Mouse (Mus musculus): ENCODE measurements around the gene Atp8b2. TPM values are rescaled to one million over a fixed set of nuclear protein-coding genes. Genes with fewer than 3 reads are reported as not detected.

Atp8b2 gene
- total and polyA plus RNA-seq, 3 experiments, result 0.04 to 0.66 TPM; not detected in 1

GRCm38 (mm10) chr3:89968509-89968908 is 5.2 kb upstream of the Atp8b2 start:
- Histone ChIP-seq H3K36me3 (replicated peaks) (no peaks in the 10 kb centered on the region), H3K4me1 (ENCODE audit: insufficient read depth, low read depth, low read length) (no peaks in the 10 kb centered on the region; the same call in 1 of the 2 replicates), H3K4me3 (ENCODE audit: low read depth, low read length) (no peak overlapping the region), H3K9me3 (replicated peaks) (no peaks in the 10 kb centered on the region), H3K27me3 (ENCODE audit: insufficient read depth, low read length) (peaks cover 22% of the 10 kb centered on the region)
- DNase-seq (ENCODE audit: low spot score) (no peak), ATAC-seq (ENCODE audit: extremely low read depth, insufficient number of reproducible peaks, low FRiP score, poor library complexity, severe bottlenecking) (no peak)
- no peak for TF ChIP-seq GATA2 (IDR thresholded peaks at IDR 0.05; ENCODE audit: borderline replicate concordance, low read depth, low read length)
- no peak for TF ChIP-seq POLR2AphosphoS5 (IDR thresholded peaks at IDR 0.05; ENCODE audit: insufficient replicate concordance, low read depth, low read length)
- no peak for TF ChIP-seq GATA1 (IDR thresholded peaks at IDR 0.05; ENCODE audit: borderline replicate concordance, low read length)
- TF ChIP-seq TAL1 (conservative IDR thresholded peaks at IDR 0.05; ENCODE audit: low read depth, low read length), result no peak
- no peak for TF ChIP-seq CTCF (IDR thresholded peaks at IDR 0.05; ENCODE audit: low read depth, low read length)

GRCm38 (mm10) chr3:89966946-89967345 is 3.6 kb upstream of the Atp8b2 start:
- Histone ChIP-seq H3K36me3 (replicated peaks) (no peaks in the 10 kb centered on the region), H3K9me3 (replicated peaks) (no peaks in the 10 kb centered on the region), H3K4me1 (ENCODE audit: insufficient read depth, low read depth, low read length) (no peaks in the 10 kb centered on the region; the same call in 1 of the 2 replicates), H3K27me3 (ENCODE audit: insufficient read depth, low read length) (peaks cover 36% of the 10 kb centered on the region), H3K4me3 (ENCODE audit: low read depth, low read length) (no peak overlapping the region)
- DNase-seq (ENCODE audit: low spot score), result no peak
- no peak for ATAC-seq (ENCODE audit: extremely low read depth, insufficient number of reproducible peaks, low FRiP score, poor library complexity, severe bottlenecking)
- no peak for TF ChIP-seq GATA1 (IDR thresholded peaks at IDR 0.05; ENCODE audit: borderline replicate concordance, low read length)
- 0 out of 2 replicates have a peak, but pooled peaks have one; percentile 12 for TF ChIP-seq CTCF (IDR thresholded peaks at IDR 0.05; ENCODE audit: low read depth, low read length)

- DNase-seq (ENCODE audit: low spot score) (no peak), ATAC-seq (ENCODE audit: extremely low read depth, insufficient number of reproducible peaks, low FRiP score, poor library complexity, severe bottlenecking) (no peak)
- no peaks in the 10 kb centered on the region; the same call in 1 of the 2 replicates for H3K4me1 ChIP-seq (ENCODE audit: insufficient read depth, low read depth, low read length)
- TF ChIP-seq CTCF (IDR thresholded peaks at IDR 0.05; ENCODE audit: low read depth, low read length) (no peak), GATA1 (IDR thresholded peaks at IDR 0.05; ENCODE audit: borderline replicate concordance, low read length) (no peak), GATA2 (IDR thresholded peaks at IDR 0.05; ENCODE audit: borderline replicate concordance, low read depth, low read length) (no peak), TAL1 (conservative IDR thresholded peaks at IDR 0.05; ENCODE audit: low read depth, low read length) (no peak), POLR2AphosphoS5 (IDR thresholded peaks at IDR 0.05; ENCODE audit: insufficient replicate concordance, low read depth, low read length) (no peak)
- no peaks in the 10 kb centered on the region for H3K36me3 ChIP-seq (replicated peaks)
- peaks cover 45% of the 10 kb centered on the region for H3K27me3 ChIP-seq (ENCODE audit: insufficient read depth, low read length)
- no peak overlapping the region for H3K4me3 ChIP-seq (ENCODE audit: low read depth, low read length)
- no peaks in the 10 kb centered on the region for H3K9me3 ChIP-seq (replicated peaks)
Measured at GRCm38 (mm10) chr3:89965972-89966371, 2.7 kb upstream of the Atp8b2 start.

- Histone ChIP-seq H3K4me3 (ENCODE audit: low read depth, low read length) (no peak overlapping the region), H3K27me3 (ENCODE audit: insufficient read depth, low read length) (peaks cover 49% of the 10 kb centered on the region), H3K4me1 (ENCODE audit: insufficient read depth, low read depth, low read length) (no peaks in the 10 kb centered on the region; the same call in 1 of the 2 replicates), H3K9me3 (replicated peaks) (no peaks in the 10 kb centered on the region), H3K36me3 (replicated peaks) (no peaks in the 10 kb centered on the region)
- TF ChIP-seq CTCF (IDR thresholded peaks at IDR 0.05; ENCODE audit: low read depth, low read length), result no peak
- TF ChIP-seq TAL1 (conservative IDR thresholded peaks at IDR 0.05; ENCODE audit: low read depth, low read length), result no peak
- no peak for TF ChIP-seq GATA1 (IDR thresholded peaks at IDR 0.05; ENCODE audit: borderline replicate concordance, low read length)
- no peak for TF ChIP-seq GATA2 (IDR thresholded peaks at IDR 0.05; ENCODE audit: borderline replicate concordance, low read depth, low read length)
- no peak for TF ChIP-seq POLR2AphosphoS5 (IDR thresholded peaks at IDR 0.05; ENCODE audit: insufficient replicate concordance, low read depth, low read length)
- ATAC-seq (ENCODE audit: extremely low read depth, insufficient number of reproducible peaks, low FRiP score, poor library complexity, severe bottlenecking) (no peak), DNase-seq (ENCODE audit: low spot score) (no peak)
Measured at GRCm38 (mm10) chr3:89965557-89965956, 2.2 kb upstream of the Atp8b2 start.

GRCm38 (mm10) chr3:89963926-89964739 is 825 bp upstream of the Atp8b2 start:
- Histone ChIP-seq H3K27me3 (ENCODE audit: insufficient read depth, low read length) (peaks cover 55% of the 10 kb centered on the region), H3K9me3 (replicated peaks) (no peaks in the 10 kb centered on the region), H3K36me3 (replicated peaks) (no peaks in the 10 kb centered on the region), H3K4me3 (ENCODE audit: low read depth, low read length) (no peak overlapping the region), H3K4me1 (ENCODE audit: insufficient read depth, low read depth, low read length) (no peaks in the 10 kb centered on the region; the same call in 1 of the 2 replicates)
- DNase-seq (ENCODE audit: low spot score) (no peak), ATAC-seq (ENCODE audit: extremely low read depth, insufficient number of reproducible peaks, low FRiP score, poor library complexity, severe bottlenecking) (no peak)
- no peak for TF ChIP-seq GATA2 (IDR thresholded peaks at IDR 0.05; ENCODE audit: borderline replicate concordance, low read depth, low read length)
- no peak for TF ChIP-seq POLR2AphosphoS5 (IDR thresholded peaks at IDR 0.05; ENCODE audit: insufficient replicate concordance, low read depth, low read length)
- TF ChIP-seq TAL1 (conservative IDR thresholded peaks at IDR 0.05; ENCODE audit: low read depth, low read length), result no peak
- peak; percentile 34 for TF ChIP-seq CTCF (IDR thresholded peaks at IDR 0.05; ENCODE audit: low read depth, low read length)
- no peak for TF ChIP-seq GATA1 (IDR thresholded peaks at IDR 0.05; ENCODE audit: borderline replicate concordance, low read length)

GRCm38 (mm10) chr3:89962751-89963220 is 522 bp downstream of the Atp8b2 start:
- Histone ChIP-seq H3K4me3 (ENCODE audit: low read depth, low read length) (no peak overlapping the region), H3K4me1 (ENCODE audit: insufficient read depth, low read depth, low read length) (no peaks in the 10 kb centered on the region; the same call in 1 of the 2 replicates), H3K36me3 (replicated peaks) (no peaks in the 10 kb centered on the region), H3K27me3 (ENCODE audit: insufficient read depth, low read length) (peaks cover 48% of the 10 kb centered on the region), H3K9me3 (replicated peaks) (no peaks in the 10 kb centered on the region)
- TF ChIP-seq GATA1 (IDR thresholded peaks at IDR 0.05; ENCODE audit: borderline replicate concordance, low read length) (no peak), POLR2AphosphoS5 (IDR thresholded peaks at IDR 0.05; ENCODE audit: insufficient replicate concordance, low read depth, low read length) (no peak), GATA2 (IDR thresholded peaks at IDR 0.05; ENCODE audit: borderline replicate concordance, low read depth, low read length) (no peak), CTCF (IDR thresholded peaks at IDR 0.05; ENCODE audit: low read depth, low read length) (no peak), TAL1 (conservative IDR thresholded peaks at IDR 0.05; ENCODE audit: low read depth, low read length) (no peak)
- ATAC-seq (ENCODE audit: extremely low read depth, insufficient number of reproducible peaks, low FRiP score, poor library complexity, severe bottlenecking), result no peak
- no peak for DNase-seq (ENCODE audit: low spot score)

Measured in G1E (cell line).